Mouse (Mus musculus) liver (tissue): ENCODE results near the gene Meis1.

Source experiments
- DNase-seq: peaks from one replicate; pipeline ENCODE4 v3.0.0-alpha.2; 2020; ENCODE audit warnings: mixed read lengths

Meis1 gene

DNA sequence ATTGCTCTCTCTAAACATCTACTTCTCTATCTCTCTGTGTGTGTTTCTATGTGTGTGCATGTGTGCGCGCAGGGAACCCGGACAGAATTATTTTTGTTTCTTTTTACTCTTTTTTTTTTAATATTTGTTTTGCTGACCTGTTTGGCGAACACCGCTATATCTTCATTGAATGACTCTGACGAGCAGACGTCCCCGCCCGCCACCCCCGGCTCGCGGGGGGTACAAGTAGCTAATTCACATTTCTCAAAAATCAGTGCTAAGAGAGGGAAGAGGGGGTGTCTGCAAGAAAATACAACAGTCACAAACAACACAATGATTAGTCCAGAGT lies 4.7 kb downstream of the Meis1 start:
- DNase-seq: no peak

DNA sequence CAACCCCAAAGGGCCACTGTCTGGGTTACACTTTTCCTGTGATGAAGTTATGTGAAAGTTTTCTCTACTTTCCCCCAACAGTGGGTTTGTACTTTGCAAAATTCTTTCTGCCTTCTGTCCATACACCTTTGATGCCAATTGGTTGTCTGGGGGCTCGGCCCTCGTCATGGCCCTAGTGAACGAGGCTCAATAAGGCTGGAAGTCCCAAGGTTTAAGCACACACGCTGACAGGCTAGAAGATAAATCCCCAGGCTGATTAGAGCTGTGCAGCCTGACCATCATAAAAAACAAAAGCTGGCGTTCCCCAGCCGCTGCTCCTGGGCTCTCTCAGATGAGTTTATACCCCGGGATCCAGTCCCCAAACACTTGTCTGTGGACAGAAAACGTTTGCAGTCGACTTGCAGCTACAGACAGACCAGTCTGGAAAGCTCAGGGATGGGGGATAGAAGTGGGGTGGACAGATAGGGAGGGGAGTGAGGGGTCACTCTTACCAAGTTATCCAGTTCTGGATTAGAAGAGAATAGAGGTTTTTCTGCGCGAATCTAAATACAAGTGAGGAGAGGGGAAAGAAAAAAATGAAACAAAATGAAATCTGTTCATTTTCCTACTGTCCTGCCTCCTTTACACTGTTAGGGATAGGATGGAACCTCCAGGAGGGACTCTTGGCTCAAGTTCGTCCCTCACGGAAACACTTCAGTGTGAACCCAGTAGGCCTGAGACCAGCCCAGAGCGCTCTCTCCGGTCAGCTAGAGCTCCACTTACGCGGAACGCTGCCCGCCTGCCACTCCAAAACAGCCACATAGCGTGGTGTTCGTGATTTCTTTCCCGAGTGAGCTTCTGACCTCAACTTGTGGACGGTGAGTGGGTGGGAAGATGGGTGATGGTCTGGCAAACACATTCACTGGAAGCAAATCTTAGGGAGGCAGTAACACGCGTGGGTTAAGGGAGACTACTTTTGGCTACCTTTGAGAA lies 5.4 kb downstream of the Meis1 start:
- DNase-seq: no peak

DNA sequence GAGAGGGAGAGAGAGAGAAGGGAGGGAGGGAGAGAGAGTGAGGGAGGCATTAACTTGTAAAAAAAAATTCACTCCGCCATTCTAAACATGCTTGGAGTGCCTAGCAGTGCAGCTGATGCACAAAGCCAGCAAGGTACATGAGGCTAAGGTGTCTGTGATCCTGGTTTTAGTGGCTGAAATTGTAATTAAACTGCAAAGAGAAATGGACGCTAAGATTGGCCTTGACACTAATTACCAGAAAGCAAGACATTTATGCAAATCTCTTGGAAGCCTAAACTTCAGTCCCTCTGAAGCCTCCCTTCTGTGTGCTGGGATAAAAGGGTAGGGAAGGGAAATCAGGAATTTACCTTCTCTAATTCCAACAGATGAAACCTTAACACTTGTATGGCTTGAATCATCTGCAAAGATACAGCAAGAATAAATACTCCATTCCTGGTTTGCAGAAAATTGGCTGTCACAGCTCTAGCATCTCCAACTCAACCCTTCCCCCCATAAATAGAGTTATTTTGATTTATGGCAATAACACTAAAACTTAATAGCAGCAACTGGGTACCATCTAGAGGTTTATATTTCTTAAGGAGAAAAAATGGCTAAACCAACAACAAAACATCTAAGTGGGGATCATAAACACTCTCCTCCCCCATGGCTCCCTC lies 6.2 kb downstream of the Meis1 start:
- no peak for DNase-seq

DNA sequence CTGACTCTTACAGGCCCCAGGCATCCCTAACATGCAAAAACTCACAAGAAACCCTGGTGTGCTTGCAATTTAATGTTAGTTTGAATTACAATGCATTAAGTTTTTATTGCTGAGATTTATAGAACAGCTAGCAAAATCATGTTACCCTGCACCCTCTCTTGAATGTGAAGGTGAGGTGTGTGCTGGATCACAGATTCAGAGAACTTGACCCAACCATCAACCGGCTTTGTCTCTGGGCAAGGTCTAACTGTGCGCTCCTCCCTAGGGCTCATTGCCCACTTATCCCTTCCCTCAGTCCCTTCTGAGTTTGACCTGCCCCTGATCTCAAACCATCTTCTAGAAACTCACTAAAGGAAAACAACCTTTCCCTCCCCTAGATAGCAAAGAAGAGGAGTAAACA lies 6.8 kb downstream of the Meis1 start:
- no peak for DNase-seq

DNA sequence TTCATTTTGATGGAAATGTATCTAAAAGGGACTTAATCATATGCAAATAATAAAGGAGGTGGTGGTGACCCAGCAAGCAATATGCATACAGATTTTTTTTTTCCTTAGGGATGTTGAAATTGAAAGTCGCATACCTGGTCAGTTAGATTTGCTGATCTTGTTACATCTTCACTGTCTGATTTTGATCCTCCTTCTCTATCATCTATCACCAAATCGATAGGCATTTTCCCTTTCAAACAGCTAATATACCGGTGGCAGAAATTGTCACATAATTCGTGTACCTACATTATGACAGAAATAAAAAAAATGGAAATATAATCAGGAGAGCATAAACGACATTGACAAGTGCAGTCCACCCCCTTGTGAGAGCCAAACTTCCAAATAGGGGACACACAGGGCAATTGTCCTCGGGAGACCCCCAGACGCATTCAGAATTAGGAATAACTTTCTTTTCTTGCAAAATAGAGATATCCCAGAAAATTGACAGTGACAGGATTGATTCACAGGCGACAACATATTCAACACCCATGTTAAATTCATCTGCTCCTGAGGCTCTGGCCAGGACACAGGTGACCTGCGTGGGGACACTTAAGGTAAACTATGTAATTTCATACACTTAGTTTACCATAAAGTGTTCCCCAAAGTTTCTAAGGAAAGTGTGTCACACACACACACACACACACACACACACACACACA lies 7.5 kb downstream of the Meis1 start:
- DNase-seq: no peak

DNA sequence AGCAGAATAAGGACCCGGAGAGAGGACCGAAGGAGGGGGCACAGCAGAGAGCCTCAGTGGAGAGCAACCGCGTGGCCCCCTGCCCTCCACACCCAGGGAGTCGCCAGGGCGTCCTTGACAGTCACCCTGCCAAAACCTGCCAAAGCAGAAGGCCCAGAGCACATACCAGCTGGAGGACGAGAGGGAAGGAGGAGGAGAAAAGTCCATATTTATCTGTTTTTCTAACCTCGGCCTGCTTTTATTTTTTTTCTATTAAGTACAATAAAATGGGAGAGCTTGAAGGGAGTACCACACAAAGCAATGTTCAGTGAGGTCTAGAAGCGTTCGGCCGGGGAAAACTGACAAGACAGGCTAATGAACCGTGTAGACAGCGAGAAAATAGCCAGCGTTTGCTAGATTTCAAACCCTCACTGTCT lies 8.4 kb downstream of the Meis1 start:
- DNase-seq: no peak

DNA sequence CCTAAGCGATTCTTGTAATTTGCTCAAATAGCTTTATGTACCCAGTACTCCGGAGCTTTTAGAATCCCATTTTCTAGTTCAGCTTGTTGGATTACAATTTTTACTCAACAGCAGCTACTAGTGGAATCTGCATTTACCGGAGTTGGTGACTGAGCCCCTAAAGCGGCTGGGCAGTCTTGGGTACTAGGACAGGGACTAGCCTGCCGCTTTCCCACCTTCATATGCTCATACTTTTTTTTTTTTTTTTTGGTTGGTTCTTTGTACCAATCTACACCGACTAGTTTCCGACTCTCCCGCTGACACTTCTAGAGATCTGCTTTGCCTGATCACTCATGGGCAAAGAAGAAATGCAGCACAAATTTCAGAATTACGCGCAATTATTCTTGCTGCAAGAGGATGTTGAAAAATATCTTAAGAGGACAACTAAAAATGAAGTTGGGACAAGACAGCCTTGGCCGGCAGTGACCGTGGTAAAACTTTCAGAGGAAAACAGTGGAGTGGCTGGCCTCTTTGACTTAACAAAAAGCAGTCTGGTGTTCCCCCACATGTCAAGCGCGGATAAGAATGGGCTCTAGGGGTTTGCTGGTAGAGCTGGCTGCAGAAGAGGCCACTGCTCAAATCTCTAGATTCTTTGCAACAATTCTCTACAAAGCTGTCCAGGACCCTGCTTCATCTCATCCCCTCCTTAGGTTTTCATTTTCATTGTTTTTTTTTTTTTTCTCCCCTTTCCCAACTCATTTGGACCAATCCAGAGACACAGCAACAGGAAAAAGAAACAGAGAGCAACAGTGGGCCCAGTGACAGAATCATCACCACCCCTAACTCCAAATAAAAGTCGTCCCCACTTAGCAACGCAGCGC lies 9.0 kb downstream of the Meis1 start:
- DNase-seq: no peak

DNA sequence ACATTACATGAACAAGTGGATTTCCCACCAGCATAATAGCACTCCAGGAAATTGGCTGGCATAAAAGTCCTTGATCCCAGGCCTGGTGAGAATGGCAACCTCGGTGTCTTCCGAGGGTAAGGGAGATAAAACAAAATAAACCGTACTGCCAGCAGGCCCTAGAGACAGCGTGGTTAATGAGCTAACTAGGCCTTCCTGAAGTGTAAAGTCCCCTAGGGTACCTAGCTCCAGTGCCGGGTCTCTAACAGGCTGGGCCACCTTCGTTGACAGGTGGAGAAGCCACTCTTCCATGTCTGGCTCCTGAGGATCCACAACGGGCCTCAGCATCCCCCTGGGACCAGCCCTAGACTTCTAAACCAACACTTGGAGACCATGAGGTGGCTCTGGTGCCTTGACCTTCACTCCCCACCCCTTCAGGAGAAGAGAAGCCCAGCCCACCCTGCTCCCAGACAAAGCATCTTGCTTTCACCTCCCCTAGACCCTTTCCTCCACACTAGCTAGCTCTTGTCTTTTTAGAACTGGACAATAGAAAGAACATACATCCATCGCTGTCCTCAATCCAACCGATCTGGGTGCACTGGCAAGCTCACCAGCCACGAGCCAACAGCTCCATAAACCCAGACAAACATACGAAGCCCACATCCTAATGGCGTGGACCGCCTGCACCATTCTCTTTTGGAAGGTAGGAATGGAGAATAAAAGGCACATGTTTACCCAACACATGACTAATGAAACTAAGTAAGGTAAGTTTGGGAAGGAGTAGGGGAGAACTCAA lies 10.0 kb downstream of the Meis1 start:
- DNase-seq: no peak

DNA sequence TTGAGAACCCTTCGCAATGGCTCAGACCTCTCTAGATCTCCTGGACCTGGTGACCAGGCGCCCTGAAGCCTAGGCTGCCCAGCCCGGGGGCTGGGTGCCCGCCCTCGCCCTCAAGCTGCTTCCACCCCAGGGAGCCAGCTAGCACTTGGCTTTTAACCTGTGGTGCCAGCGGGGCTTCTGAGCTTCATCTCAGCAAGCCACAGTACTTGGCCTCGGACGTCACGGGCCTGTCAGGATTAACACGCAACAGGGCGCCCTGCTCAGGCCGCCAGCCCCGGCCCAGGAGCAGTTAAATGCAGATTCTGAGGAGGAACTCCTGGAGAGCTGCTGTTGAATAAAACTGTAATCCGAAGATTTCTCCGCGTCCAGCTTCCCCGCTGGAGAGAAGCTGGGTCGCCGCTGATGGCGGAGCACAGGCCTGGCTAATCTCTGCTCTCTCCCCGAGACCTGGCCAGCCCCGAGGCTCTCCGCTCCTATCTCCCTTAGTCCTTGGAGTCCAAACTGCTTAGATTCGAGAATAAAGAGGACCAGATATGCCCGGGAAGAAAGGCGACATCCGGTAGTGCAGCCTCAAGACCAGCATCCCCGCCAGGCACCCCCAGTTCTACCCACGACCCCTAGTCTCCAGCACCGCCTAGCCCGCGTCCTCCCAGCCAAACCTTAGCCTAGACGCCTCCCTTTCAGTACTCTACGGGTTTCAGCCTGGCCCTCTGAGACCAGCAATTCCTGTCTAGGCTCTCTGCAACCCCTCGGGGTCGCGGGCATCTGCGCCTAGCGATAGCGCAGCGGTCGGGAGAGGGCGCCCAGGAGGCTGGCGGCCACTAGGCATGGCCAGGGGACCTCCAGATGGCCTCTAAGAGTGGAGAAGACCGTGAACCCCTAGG lies 11.0 kb downstream of the Meis1 start:
- DNase-seq: no peak

DNA sequence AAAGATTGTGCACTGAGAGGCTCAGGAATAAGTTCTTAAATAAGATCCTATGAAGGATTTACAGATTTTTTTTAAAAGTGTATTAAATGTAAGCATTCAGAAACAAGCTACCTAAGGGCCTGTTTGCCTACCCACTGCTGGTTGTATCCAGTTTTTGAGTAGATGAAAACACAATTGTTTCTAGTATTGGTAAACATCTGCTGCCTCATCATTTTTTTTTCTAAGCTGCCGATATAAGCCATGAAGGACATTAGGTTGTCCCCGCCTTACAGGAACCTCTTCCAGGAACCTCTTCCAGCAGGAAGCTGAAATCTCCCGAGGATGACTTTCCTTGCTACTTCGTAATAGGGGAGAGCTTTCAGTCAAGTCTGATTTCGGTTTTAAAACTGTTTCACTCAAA lies 11.7 kb downstream of the Meis1 start:
- DNase-seq: no peak

DNA sequence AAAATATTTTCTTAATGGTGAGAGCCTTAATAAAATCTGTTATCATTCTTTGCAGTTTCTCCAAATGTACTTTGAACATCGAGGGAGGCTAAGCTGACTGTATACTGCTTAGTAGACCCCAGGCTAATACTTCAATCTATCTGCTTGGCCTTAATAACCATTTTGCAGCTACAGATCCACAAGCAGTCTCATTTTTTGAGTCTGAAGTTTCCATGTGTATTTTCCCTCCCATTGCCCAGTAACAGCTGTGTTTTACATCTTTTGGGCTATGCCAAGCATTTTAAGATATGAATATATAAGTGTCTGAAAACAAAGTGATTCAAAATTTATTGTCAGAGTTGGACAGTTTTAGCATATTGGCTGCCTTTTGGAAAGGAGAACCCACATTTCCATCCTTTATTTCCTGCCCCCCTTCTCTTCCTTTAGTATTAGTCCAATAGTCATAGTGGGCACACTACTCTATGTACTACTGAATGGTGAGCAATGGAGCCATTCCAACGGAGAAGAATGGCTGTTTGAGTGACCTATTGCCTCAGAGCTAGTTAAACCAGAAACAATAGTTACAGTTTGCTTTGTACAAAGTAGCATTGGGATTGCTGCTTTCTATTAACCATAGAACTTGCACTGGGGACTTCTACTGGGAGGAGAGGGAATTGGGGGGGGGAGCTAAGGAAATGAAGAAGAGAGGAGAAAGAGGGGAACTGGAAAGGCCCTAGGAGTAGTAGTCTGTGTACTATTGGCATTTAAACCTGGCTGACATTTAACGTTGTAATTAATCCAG lies 12.7 kb downstream of the Meis1 start:
- no peak for DNase-seq

DNA sequence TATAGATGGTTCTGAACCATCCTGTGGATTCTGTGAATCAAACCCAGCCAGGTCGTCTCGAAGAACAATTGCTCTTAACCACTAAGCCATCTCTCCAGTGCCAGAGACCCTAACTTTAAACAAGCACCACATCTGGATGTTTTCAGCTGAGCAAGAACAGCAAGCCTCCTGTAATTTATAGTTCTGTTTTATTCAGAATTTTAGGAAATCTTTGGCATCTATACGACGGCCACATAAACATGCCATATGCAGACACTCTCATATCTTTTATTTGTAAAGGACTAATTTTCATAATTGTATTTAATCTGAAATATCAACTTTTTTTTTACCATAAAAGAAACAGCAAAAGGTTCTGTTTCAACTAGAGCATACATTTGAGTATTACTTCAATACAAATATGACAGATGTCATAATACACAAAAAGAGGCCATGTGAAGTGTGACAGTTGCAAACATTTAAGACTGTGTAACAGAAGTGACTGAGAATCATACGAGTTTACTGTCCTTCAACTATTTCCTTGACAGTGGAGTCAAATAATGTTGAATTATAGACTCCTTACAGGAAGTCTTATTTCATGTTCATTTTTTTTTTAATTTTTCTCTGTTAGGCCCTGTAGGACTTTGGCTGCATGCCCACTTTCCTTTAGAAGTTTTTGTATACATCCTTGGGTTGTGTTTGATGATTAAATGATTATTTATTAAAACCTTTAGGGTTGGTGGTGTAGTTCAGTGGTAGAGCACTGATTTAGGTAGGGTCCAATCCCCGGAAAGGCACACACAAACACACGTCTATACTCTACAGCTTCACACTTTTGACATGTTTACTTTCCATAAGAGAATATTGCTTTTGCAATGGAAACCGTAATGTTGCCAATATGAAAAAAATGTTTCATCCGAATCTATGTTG lies 13.5 kb downstream of the Meis1 start:
- DNase-seq: no peak

DNA sequence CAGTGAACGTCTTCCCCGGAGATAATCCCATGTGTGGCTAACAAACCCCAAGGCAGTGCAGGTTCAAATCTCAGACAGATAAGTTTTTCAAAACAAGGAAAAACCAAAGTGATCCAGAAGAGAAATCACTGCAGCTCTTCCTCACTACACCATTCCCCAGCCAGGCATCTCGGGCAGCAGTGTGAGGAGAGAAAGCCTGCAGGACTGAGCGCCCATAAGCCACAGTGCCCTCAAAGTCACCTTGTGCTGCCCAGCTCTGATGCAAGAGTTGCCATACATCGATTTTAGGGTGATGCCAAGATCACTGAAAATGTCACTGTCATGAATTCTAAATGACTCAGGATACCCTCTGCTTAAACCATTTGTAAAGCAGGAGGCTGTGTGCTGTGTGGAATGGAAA lies 15.7 kb downstream of the Meis1 start:
- no peak for DNase-seq

DNA sequence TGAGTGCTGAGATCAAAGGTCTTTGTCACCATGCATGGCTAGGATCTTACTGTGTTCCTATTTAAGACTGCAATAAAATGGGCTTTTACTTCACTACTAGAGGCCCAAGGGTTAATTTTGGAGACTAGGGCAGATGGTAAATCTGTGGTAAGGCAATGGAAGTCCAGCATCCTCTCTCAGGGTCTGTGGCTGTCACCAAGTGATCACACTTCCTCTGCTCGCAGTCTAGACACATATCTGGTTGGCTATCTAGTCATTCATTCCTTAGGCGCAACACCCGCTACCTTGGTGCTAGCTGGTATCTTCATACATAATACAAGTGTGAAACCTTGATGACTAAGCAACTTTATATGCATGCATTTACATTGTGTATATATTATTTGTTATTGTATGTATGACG lies 22.0 kb downstream of the Meis1 start:
- DNase-seq: no peak

DNA sequence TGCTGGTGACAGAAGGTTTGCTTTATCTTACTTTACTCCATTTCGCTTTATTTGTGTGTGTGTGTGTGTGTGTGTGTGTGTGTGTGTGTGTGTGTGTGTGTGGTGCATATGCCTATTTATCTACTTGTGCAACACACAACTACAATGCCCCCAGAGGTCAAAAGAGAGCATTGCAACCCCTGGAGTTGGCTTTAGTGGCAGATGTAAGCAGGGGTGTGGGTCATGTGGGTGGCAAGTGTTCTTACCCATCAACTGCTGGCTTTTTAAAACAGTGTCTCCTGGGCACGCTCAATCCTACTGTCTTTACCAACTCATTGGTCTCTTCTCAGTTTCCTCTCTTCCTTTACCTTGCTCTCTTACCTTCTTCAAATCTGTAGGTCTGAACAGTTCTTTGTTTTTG lies 22.5 kb downstream of the Meis1 start:
- no peak for DNase-seq

DNA sequence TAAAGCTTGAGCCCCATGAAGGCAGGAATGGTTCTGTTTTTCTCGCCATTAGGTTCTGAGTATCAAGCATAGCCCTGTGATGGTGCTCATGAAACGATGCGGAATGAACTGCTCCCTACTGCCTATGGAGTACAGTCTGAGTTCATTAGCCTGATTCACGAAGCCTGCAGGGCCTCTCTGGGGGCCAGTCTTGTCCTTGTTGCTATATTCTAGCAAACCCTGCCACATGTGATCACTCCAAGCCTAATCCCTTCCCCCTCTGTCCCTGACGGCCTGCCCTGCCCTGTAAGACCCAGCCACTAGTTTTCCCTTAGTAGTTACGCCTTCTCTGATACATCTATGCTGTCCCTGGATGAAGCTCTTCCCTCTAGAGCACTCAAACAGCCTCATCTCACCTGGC lies 26.0 kb downstream of the Meis1 start:
- DNase-seq: no peak

DNA sequence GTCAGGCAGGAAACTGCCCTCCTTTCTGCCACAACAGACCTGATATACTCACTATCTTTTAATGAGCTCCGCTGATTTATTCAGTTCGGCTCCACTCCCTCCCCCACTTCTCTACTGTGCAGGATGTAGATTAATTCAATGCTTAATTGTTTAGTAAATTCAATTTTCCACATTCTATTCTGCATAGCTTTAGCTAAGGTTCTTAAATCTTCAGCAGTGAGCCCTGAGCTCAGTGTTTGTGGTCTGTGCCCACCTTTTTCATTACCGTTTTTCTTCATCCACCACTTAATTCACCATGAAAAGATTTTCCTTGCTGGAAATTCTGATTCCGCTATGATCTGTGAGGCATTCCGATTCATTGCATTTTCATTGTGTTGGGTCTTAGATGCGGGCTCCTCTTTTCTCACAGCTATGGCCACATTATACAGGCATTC lies 28.5 kb downstream of the Meis1 start:
- DNase-seq: no peak

DNA sequence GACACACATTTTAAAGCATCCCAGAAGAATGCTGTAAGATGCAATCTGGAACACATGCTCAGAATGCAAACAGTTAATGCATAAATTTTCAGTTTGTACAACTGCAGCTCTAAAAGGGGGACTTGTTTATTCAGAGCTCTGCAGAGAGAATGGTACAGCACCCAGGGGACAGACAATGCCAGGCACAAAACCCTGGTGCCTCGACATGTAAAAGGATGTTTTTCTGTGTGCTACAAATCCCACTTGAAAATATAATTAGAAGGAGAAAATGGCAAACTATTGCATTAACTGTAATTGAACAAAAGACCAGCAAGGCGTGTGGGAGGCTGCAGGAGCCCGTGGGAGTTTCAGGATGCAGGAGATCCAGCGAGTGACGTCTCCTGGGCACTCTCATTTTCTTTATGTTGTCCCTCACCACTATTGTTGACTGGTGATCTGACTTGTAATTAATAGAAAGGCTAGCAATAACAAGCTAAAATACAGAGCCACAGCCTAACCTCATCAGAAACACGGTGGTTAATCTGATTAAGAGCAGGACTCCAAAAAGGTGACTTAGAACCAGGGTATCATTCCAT lies 29.0 kb downstream of the Meis1 start:
- no peak for DNase-seq
